Mouse (Mus musculus) olfactory bulb, adult 2 months (tissue): ENCODE data around the gene Tmppe. TPM values are rescaled to one million over a fixed set of nuclear protein-coding genes. Genes with fewer than 3 reads are reported as not detected.

Experiments
- H3K27ac ChIP-seq: fragments of 200-500 bp; 2 replicates; pipeline ENCODE4 v1.5.1; 2012; ENCODE audit warnings: low read depth, low read length; ENCODE audit not compliant: insufficient read depth
- H3K4me1 ChIP-seq: fragments of 200-500 bp; 2 replicates; pipeline ENCODE4 v1.6.1; 2012; ENCODE audit warnings: low read length; ENCODE audit not compliant: control insufficient read depth, insufficient read depth
- H3K4me3 ChIP-seq: fragments of 200-500 bp; 2 replicates; pipeline ENCODE4 v1.5.1; 2012; ENCODE audit warnings: mild to moderate bottlenecking, low read depth, low read length, moderate library complexity; ENCODE audit not compliant: insufficient read depth
- CTCF ChIP-seq: fragments of 200-500 bp; IDR thresholded peaks from 2 replicates; pipeline ENCODE4 v1.5.1; 2012; ENCODE audit warnings: low read depth, mild to moderate bottlenecking, low read length, moderate library complexity; ENCODE audit not compliant: insufficient read depth
- POLR2A ChIP-seq: fragments of 200-500 bp; IDR thresholded peaks from 2 replicates; pipeline ENCODE4 v1.6.1; 2012; ENCODE audit warnings: mild to moderate bottlenecking, low read depth, low read length, moderate library complexity; ENCODE audit not compliant: insufficient read depth
- WGBS: fragments of 180-500 bp; shearing (Covaris S2); methylation state at CpG from one replicate; pipeline ENCODE4 v1.1.7; 2018; 5-methylcytosine and 5-hydroxymethylcytosine counted together
- polyA plus RNA-seq: library from polyadenylated mRNA; stranded (reverse); fragments of >200 nt; gene quantifications from 2 replicates; pipeline ENCODE4 v1.2.4, GENCODE M21; 2012; ENCODE audit warnings: low replicate concordance; ENCODE audit not compliant: missing spikeins, insufficient read depth, insufficient read length

The Tmppe gene
- polyA plus RNA-seq, 1 experiment: not detected

GRCm38 (mm10) chr9:114428103-114428834 is 27.4 kb downstream of the Tmppe start:
- H3K4me3 ChIP-seq: no peak overlapping the region
- no peak overlapping the region for H3K27ac ChIP-seq
- H3K4me1 ChIP-seq: peaks cover 5% of the 10 kb centered on the region; the same call in 1 of the 2 replicates
- TF ChIP-seq CTCF: no peak
- TF ChIP-seq POLR2A: no peak
- 82% methylated on average over 12 of the region's 12 CpGs for WGBS

- H3K4me1 ChIP-seq: no peaks in the 10 kb centered on the region
- TF ChIP-seq POLR2A (no peak), CTCF (no peak)
- no peak overlapping the region for H3K4me3 ChIP-seq
- 89% methylated on average over 2 of the region's 2 CpGs for WGBS
- no peak overlapping the region for H3K27ac ChIP-seq
Measured at GRCm38 (mm10) chr9:114435668-114436067, 34.8 kb downstream of the Tmppe start.

- TF ChIP-seq CTCF (no peak), POLR2A (no peak)
- no peak overlapping the region for H3K27ac ChIP-seq
- WGBS: 92% methylated on average over 10 of the region's 10 CpGs
Measured at GRCm38 (mm10) chr9:114440548-114440947, 39.6 kb downstream of the Tmppe start.

GRCm38 (mm10) chr9:114442225-114442624 is 41.3 kb downstream of the Tmppe start:
- no peak overlapping the region for H3K27ac ChIP-seq
- TF ChIP-seq CTCF (no peak), POLR2A (no peak)
- H3K4me1 ChIP-seq: no peaks in the 10 kb centered on the region
- 95% methylated on average over 9 of the region's 9 CpGs for WGBS
- no peak overlapping the region for H3K4me3 ChIP-seq

More at GRCm38 (mm10) chr9:114440548-114440947, 39.6 kb downstream of the Tmppe start:
- Histone ChIP-seq H3K4me3 (no peak overlapping the region), H3K4me1 (no peaks in the 10 kb centered on the region)

- H3K4me3 ChIP-seq: no peak overlapping the region
- no peak overlapping the region for H3K27ac ChIP-seq
- no peak for TF ChIP-seq CTCF
- TF ChIP-seq POLR2A: no peak
- H3K4me1 ChIP-seq: no peaks in the 10 kb centered on the region
- 94% methylated on average over 9 of the region's 9 CpGs for WGBS
Measured at GRCm38 (mm10) chr9:114442893-114443292, 42.0 kb downstream of the Tmppe start.

- no peak overlapping the region for H3K27ac ChIP-seq
- H3K4me1 ChIP-seq: no peaks in the 10 kb centered on the region
- WGBS: 96% methylated on average over 8 of the region's 8 CpGs
Measured at GRCm38 (mm10) chr9:114443351-114443750, 42.4 kb downstream of the Tmppe start.

GRCm38 (mm10) chr9:114446887-114447286 is 46.0 kb downstream of the Tmppe start:
- no peak overlapping the region for H3K27ac ChIP-seq
- WGBS: 92% methylated on average over 8 of the region's 8 CpGs
- TF ChIP-seq CTCF: no peak
- TF ChIP-seq POLR2A: no peak
- H3K4me1 ChIP-seq: no peaks in the 10 kb centered on the region
- H3K4me3 ChIP-seq: no peak overlapping the region

More at GRCm38 (mm10) chr9:114443351-114443750, 42.4 kb downstream of the Tmppe start:
- no peak for TF ChIP-seq CTCF
- TF ChIP-seq POLR2A: no peak
- no peak overlapping the region for H3K4me3 ChIP-seq

- no peak overlapping the region for H3K27ac ChIP-seq
- TF ChIP-seq CTCF (no peak), POLR2A (no peak)
- WGBS: 93% methylated on average over 5 of the region's 5 CpGs
Measured at GRCm38 (mm10) chr9:114448700-114449099, 47.8 kb downstream of the Tmppe start.

GRCm38 (mm10) chr9:114449120-114449754 is 48.3 kb downstream of the Tmppe start:
- no peak overlapping the region for H3K4me3 ChIP-seq
- WGBS: 95% methylated on average over 13 of the region's 13 CpGs
- TF ChIP-seq POLR2A (no peak), CTCF (no peak)
- no peaks in the 10 kb centered on the region for H3K4me1 ChIP-seq
- H3K27ac ChIP-seq: no peak overlapping the region

More at GRCm38 (mm10) chr9:114448700-114449099, 47.8 kb downstream of the Tmppe start:
- Histone ChIP-seq H3K4me1 (no peaks in the 10 kb centered on the region), H3K4me3 (no peak overlapping the region)
